Mouse (Mus musculus) hematopoietic stem cell, adult 5-6 weeks (primary cell): ENCODE measurements at regions not wholly inside any gene's neighbourhood (a gene's known extent, or its start where the extent isn't known, plus 50 kb on each side); places are given as distances from the start of the nearest gene placed in this dataset.

Source experiments
- ATAC-seq, 2 experiments: fragments of 125-278 bp in 1 of 2; replicated peaks in 1 of 2; 2 replicates each; pipeline ENCODE4 v1.8.0; 2016 to 2017; ENCODE audit warnings: inconsistent platforms in 2 of 2, mild to moderate bottlenecking in 2 of 2, moderate number of reproducible peaks in 2 of 2, low read depth in 1 of 2, moderate TSS enrichment in 1 of 2; ENCODE audit not compliant: low FRiP score in 2 of 2, poor library complexity in 2 of 2, severe bottlenecking in 2 of 2, insufficient read depth in 1 of 2, low TSS enrichment in 1 of 2

DNA sequence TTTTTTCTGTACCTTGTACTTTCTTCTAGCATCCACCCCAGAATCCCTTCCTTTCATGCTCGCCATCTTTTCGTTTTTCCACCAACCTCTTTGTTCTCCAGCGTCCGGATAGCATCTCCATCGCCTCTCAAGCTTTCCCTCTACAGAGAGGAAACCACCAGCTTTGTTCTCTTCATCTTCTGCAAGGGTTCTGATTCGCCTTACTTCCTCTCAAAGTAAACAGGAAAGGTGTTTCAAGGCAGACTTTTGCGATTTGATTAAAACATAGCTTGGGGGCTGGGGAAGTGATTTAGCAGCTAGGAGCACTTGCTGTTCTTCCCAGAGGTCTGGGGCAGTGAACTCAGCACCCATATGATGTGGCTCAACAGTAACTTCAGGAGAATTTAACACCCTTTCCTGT, 71.4 kb downstream of the Emp1 start:
- no peak for ATAC-seq

GRCm38 (mm10) chr6:135436315-135436714, 74.0 kb downstream of the Emp1 start:
- ATAC-seq, result no peak

GRCm38 (mm10) chr6:135438271-135438670, 75.9 kb downstream of the Emp1 start:
- no peak for ATAC-seq

- ATAC-seq, result no peak
Measured at GRCm38 (mm10) chr6:135441126-135441871, 79.0 kb downstream of the Emp1 start.

DNA sequence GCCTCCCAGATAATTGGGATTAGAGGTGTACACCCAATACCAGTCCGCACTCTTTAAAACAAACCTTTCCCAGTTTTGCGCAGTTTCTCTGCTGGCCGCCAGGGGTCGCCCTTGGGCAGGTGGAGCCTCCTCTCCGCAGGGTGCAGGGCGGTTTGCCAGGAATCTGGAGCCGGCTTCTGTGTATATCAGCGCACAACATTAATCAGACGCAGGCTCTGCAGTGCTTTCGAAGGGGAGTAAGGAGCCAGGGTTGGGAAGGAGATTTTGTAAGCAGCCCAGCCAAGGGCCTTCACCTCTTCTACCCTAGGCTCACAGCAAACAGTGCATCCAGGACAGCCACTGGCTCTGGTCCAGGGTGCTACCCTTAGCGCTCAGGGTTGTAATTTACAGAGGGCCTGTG, 82.3 kb downstream of the Emp1 start:
- ATAC-seq, result peak; percentile 73 to 77

- ATAC-seq, result no peak
Measured at GRCm38 (mm10) chr6:135445070-135445469, 82.7 kb downstream of the Emp1 start.

GRCm38 (mm10) chr6:135447801-135448200, 85.5 kb downstream of the Emp1 start:
- ATAC-seq, result no peak

DNA sequence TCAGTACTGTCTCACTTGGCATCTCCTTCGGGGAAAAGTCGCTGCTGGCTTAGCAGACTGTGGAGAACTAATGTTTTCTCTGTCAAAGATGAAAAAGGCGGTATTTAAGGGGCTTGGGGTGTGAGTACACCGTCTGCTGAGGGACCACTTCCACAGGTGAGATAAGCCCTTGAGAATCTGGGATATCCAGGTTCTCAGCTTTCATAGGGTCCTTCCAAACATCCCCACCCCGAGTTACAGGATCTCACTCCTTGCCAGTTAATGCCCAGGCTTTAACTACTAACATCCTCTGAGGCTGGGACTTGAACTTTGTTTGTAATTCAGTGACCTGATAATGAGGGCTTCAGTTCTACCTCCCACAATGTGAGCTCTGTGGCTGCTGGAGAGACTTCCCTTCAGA, 86.9 kb downstream of the Emp1 start:
- ATAC-seq, result no peak

DNA sequence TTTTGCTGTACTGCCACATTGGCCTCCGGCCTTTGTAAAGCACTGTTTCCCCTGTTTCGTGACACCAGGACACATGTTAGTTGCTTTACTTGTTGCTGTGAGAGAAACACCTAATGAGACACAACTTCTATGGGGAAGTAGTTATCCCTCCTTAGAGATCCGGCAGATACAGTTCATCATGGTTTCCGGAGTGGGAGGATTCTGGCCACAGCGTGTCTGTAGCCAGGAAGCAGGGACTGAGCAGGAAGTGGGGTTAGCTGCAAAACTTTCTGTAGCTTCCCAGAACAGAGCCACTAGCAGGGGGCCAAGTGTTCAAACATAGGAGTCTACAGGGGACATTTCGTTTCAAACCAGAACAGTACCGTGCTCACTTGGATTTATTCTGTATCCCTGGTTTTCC, 88.2 kb downstream of the Emp1 start:
- ATAC-seq, result peak; percentile 93 to 98

DNA sequence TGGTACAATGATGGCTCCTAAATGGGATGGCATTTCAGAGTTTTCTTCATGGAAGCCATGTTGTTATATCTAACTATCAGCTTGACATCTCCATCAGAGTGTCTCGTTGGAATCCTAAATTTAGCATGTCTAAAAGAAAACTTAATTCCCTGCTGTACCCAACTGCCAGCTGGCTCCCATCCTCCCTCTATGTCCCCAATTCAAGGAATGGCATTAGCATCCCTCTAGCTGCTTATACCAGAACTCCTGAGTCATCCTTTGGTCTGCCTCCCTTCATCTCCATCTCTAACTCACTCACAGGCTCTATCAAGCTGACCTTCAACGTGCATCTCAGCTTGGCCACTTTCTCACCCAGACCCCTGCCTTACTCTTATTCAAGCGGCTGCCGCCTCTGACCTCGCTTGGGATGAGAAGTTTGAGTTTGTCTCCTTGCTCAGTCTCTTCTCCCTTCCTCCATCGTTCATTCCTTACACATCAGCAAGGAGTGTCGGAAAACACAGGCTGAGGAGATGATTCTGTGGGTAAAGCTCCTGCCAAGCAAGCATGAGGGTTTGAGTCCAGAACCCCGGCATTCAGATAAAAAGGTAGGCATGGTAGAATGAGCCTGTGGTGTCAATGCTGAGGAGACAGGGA, 88.9 kb downstream of the Emp1 start:
- no peak for ATAC-seq

DNA sequence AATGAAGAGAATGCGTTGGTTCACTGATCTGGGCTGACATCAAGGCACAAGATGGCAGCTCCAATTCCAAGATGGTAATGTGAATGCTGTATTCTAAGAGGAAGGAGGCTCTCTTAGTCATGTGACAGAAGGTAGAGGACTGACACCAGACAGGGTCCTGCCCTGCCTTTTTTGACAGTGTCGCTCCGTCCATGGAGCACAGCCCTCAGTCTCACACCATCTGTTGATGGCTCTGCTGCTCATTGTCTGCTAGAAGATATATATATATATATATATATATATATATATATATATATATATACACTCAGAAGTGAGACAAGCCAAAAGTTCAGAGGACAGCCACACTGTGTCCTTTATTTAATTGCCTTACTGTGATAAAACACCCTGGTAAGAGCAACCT, 90.7 kb downstream of the Emp1 start:
- ATAC-seq, result no peak

GRCm38 (mm10) chr6:135472495-135472894, 110.2 kb downstream of the Emp1 start:
- no peak for ATAC-seq

GRCm38 (mm10) chr6:135473146-135473545, 110.8 kb downstream of the Emp1 start:
- no peak for ATAC-seq

- no peak for ATAC-seq
Measured at GRCm38 (mm10) chr6:135488795-135489194, 126.5 kb downstream of the Emp1 start.

- ATAC-seq, result no peak
Measured at GRCm38 (mm10) chr6:135493983-135494382, 131.6 kb downstream of the Emp1 start.

DNA sequence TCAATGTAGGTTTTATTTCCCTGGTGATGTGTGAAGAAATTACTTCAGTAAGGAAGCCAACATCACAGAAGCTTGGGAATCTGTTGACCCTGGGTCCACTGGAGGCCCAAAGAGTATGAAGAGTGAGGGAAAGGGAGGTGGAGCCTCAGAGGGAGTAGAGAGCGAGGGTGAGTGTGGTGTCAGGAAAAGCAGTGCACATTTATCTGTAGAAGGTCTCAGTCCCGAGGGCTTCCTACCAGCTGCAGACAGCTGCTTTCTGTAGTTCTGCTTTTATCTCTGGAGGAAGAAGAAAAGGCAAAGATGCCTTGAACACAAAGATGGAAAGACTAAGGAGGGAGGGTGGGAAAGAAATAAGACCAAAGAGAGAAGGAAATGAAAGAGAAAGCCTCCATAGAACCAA, 133.5 kb downstream of the Emp1 start:
- no peak for ATAC-seq

GRCm38 (mm10) chr6:135498592-135498991, 136.2 kb downstream of the Emp1 start:
- no peak for ATAC-seq

GRCm38 (mm10) chr6:135500381-135500780, 138.0 kb downstream of the Emp1 start:
- ATAC-seq, result no peak

- ATAC-seq, result no peak
Measured at GRCm38 (mm10) chr6:135501791-135502190, 139.4 kb downstream of the Emp1 start.
